Mouse (Mus musculus) bone marrow, adult 2 months (tissue): ENCODE data around the gene Fyn.

Source experiments
- CTCF ChIP-seq: fragments of 200-500 bp; IDR thresholded peaks from 2 replicates; pipeline ENCODE4 v1.5.1; 2011; ENCODE audit warnings: low read length, control low read depth; ENCODE audit not compliant: control insufficient read depth, insufficient read depth
- POLR2A ChIP-seq: fragments of 200-500 bp; IDR thresholded peaks from 2 replicates; pipeline ENCODE4 v1.6.1; 2011; ENCODE audit warnings: low read depth, mild to moderate bottlenecking, control low read depth, low read length, borderline replicate concordance; ENCODE audit not compliant: control insufficient read depth

DNA sequence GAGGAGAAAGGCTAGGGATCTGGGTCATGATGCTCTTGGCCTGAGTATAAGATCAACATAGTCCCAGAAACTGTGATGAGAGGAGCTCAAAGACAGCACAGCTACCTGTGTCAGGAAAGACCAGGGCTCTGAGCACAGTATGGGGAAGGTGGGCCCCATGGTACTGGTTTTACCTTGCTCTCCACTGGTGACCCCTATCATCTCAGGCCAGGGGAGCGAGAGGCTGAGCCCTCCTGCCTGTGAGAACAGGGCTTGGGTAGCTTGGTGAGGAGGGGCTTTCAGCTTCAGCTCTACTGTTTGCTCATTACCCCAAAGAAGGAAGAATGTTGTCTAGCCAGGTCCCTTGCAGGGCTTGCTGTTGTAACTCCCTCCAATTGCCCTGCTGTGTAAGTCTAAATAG lies 45.4 kb downstream of the Fyn start:
- no peak for TF ChIP-seq POLR2A
- no peak for TF ChIP-seq CTCF
